Mouse (Mus musculus) erythroblast, embryonic 14.5 days (primary cell): ENCODE results near the gene Zbtb42.

Source experiments
- GATA1 ChIP-seq: IDR thresholded peaks from 2 replicates; pipeline ENCODE4 v1.6.1; 2012; ENCODE audit warnings: low read length, inconsistent platforms, mixed read lengths
- TAL1 ChIP-seq: IDR thresholded peaks from 3 replicates; pipeline ENCODE4 v1.6.1; 2012; ENCODE audit warnings: low read length, inconsistent platforms, mixed read lengths

- TF ChIP-seq GATA1: no peak
- TF ChIP-seq TAL1: no peak
Observed at GRCm38 (mm10) chr12:112630029-112630428, 48.6 kb upstream of the Zbtb42 start.
